Mouse (Mus musculus): Measurements from ENCODE around the gene Fgfr2.
A peak's percentile ranks its signal among the peaks of the same experiment; 100 is the strongest.

Fgfr2 gene

GRCm38 (mm10) chr7:132106891-132107290, 1016.3 kb downstream of the Fgfr2 start:
- no peak for DNase-seq

GRCm38 (mm10) chr7:132105326-132105725, 1017.8 kb downstream of the Fgfr2 start:
- no peak for DNase-seq

GRCm38 (mm10) chr7:132098441-132098840, 1024.7 kb downstream of the Fgfr2 start:
- peak in 1 of 2 experiments; percentile 21 for DNase-seq

- DNase-seq = no peak
Observed at GRCm38 (mm10) chr7:132094666-132095065, 1028.5 kb downstream of the Fgfr2 start.

- DNase-seq = no peak
Observed at GRCm38 (mm10) chr7:132091551-132091950, 1031.6 kb downstream of the Fgfr2 start.

GRCm38 (mm10) chr7:132088606-132089005, 1034.5 kb downstream of the Fgfr2 start:
- DNase-seq = no peak

GRCm38 (mm10) chr7:132088181-132088580, 1035.0 kb downstream of the Fgfr2 start:
- DNase-seq = no peak

- no peak for DNase-seq
Observed at GRCm38 (mm10) chr7:132075825-132076224, 1047.3 kb downstream of the Fgfr2 start.

- DNase-seq = no peak
Observed at GRCm38 (mm10) chr7:132074503-132074902, 1048.6 kb downstream of the Fgfr2 start.

- DNase-seq = no peak
Observed at GRCm38 (mm10) chr7:132070877-132071625, 1052.1 kb downstream of the Fgfr2 start.

GRCm38 (mm10) chr7:132067951-132068350, 1055.2 kb downstream of the Fgfr2 start:
- DNase-seq = no peak

GRCm38 (mm10) chr7:132067511-132067910, 1055.6 kb downstream of the Fgfr2 start:
- no peak for DNase-seq

GRCm38 (mm10) chr7:132060116-132060515, 1063.0 kb downstream of the Fgfr2 start:
- DNase-seq = peak; percentile 53 to 62

GRCm38 (mm10) chr7:132056565-132056964, 1066.6 kb downstream of the Fgfr2 start:
- peak; percentile 4 to 6 for DNase-seq

GRCm38 (mm10) chr7:132046662-132047061, 1076.5 kb downstream of the Fgfr2 start:
- no peak for DNase-seq

- no peak for DNase-seq
Observed at GRCm38 (mm10) chr7:132031940-132032531, 1091.1 kb downstream of the Fgfr2 start.

GRCm38 (mm10) chr7:132026671-132027070, 1096.5 kb downstream of the Fgfr2 start:
- DNase-seq = no peak

GRCm38 (mm10) chr7:132025591-132025990, 1097.6 kb downstream of the Fgfr2 start:
- DNase-seq = no peak

- no peak for DNase-seq
Observed at GRCm38 (mm10) chr7:132015933-132016332, 1107.2 kb downstream of the Fgfr2 start.

- DNase-seq = no peak
Observed at GRCm38 (mm10) chr7:132015193-132015592, 1108.0 kb downstream of the Fgfr2 start.

GRCm38 (mm10) chr7:132013970-132014369, 1109.2 kb downstream of the Fgfr2 start:
- DNase-seq = no peak

- no peak for DNase-seq
Observed at GRCm38 (mm10) chr7:132012969-132013679, 1110.0 kb downstream of the Fgfr2 start.

GRCm38 (mm10) chr7:132009002-132009401, 1114.1 kb downstream of the Fgfr2 start:
- no peak for DNase-seq
